Mouse (Mus musculus): ENCODE measurements at regions not wholly inside any gene's neighbourhood (a gene's known extent, or its start where the extent isn't known, plus 50 kb on each side); places are given as distances from the start of the nearest gene placed in this dataset.

DNA sequence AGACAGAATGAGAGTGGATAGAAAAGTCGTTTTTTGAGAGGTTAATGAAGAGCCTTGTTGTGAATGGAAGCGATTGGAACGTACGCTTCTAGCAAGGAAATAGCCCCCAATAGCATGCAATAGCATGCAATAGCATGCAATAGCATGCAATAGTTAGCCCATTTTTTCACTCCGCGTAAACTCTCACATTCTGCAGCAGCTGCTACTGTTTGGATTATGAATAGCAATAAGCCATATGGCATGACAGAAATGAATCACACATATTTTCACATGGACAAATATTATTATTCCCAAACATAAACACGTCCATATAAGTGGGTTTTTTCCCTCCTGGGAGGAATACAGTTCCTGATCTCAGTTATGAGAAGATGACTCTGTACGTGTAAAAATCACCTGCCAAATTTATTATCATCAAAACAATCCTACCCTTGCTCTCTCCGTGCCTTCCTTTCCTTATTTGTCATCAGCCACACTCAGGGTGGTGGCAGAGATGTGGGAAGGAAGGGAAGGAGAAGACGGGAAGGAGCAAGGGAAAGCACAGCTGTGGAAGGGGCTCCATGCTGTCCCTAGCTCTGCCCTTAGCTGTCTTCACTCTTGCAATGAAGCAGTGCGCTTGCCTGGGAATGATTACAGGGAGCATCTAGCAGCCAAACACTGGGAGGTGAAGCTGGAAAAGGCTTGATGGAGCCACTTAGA, 129.1 kb upstream of the Sash1 start:
- Histone ChIP-seq H3K36me3 (ENCODE audit: control insufficient read depth, insufficient read depth, low read length, poor library complexity, severe bottlenecking) (no peaks in the 10 kb centered on the region), H3K9me3 (replicated peaks; ENCODE audit: control insufficient read depth, insufficient read depth, low read length, poor library complexity, severe bottlenecking) (no peaks in the 10 kb centered on the region), H3K9ac (ENCODE audit: low read depth, poor library complexity, severe bottlenecking) (no peak overlapping the region), H3K4me3 (ENCODE audit: low read depth, low read length) (no peak overlapping the region), H3K27me3 (ENCODE audit: control insufficient read depth, insufficient read depth, low read length, poor library complexity, severe bottlenecking) (no peaks in the 10 kb centered on the region), H3K27ac (ENCODE audit: insufficient read depth, low read length) (no peak overlapping the region), H3K4me1 (ENCODE audit: control insufficient read depth, insufficient read depth, low read length) (no peaks in the 10 kb centered on the region)
- TF ChIP-seq CTCF (IDR thresholded peaks at IDR 0.05; ENCODE audit: low read depth, low read length) (no peak), POLR2A (IDR thresholded peaks at IDR 0.05; ENCODE audit: insufficient read depth, low read length) (no peak), EP300 (IDR thresholded peaks at IDR 0.05; ENCODE audit: insufficient read depth, low read depth, low read length) (no peak)

DNA sequence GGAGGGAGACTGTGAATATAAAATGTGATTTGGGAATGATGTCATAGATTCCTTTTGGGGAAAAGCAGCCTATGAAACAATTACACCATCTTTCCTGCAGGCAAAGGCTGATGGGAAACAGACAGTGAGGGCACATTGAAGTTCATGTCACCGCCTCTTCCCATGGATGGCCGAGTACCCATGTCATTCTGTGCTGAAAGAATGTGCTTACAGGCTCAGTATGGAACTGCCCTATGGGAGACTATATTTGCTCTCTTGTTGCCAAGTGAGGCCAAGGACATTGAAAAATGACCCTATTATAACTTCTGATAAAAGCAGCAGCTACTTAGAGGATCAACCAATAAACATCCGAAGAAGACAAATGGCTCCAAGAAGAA, 127.7 kb upstream of the Sash1 start:
- Histone ChIP-seq H3K4me1 (ENCODE audit: control insufficient read depth, insufficient read depth, low read length) (no peaks in the 10 kb centered on the region), H3K27ac (ENCODE audit: insufficient read depth, low read length) (no peak overlapping the region), H3K9ac (ENCODE audit: low read depth, poor library complexity, severe bottlenecking) (no peak overlapping the region), H3K4me3 (ENCODE audit: low read depth, low read length) (no peak overlapping the region), H3K36me3 (ENCODE audit: control insufficient read depth, insufficient read depth, low read length, poor library complexity, severe bottlenecking) (no peaks in the 10 kb centered on the region), H3K9me3 (replicated peaks; ENCODE audit: control insufficient read depth, insufficient read depth, low read length, poor library complexity, severe bottlenecking) (no peaks in the 10 kb centered on the region), H3K27me3 (ENCODE audit: control insufficient read depth, insufficient read depth, low read length, poor library complexity, severe bottlenecking) (no peaks in the 10 kb centered on the region)
- TF ChIP-seq POLR2A (IDR thresholded peaks at IDR 0.05; ENCODE audit: insufficient read depth, low read length) (no peak), CTCF (IDR thresholded peaks at IDR 0.05; ENCODE audit: low read depth, low read length) (no peak)

DNA sequence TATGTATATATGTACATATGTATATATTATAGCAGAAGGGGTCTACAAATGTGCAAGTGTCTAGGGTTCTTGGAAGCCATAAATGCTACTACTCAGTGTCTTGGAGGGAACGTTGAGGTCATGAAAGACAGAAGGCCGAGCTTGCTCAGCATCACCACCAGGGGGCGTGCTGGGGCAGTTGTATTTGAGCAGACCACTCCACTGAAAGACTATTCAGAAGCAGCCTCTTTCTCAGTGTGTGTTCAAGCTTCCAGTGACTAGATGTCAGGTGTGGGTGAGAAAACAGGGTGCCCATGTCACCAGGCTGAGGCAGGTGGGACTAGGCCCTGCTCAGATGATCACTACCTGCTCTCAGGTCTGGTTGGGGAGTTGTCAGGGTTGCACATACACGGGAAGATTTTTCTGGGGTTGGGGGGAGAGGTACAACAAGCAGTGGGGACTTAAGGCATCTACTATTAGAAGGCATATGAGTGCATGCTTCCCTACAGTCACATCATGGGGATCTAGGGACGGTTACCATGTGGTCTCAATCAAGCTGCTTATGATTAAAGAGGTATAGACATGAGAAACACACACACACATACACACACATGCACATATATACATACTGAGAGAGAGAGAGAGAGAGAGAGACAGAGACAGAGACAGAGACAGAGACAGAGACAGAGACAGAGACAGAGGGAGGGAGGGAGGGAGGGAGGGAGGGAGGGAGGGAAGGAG, 127.1 kb upstream of the Sash1 start:
- no peaks in the 10 kb centered on the region for H3K27me3 ChIP-seq (ENCODE audit: control insufficient read depth, insufficient read depth, low read length, poor library complexity, severe bottlenecking)
- no peak overlapping the region for H3K27ac ChIP-seq (ENCODE audit: insufficient read depth, low read length)
- TF ChIP-seq CTCF (IDR thresholded peaks at IDR 0.05; ENCODE audit: low read depth, low read length) (peak; percentile 88), EP300 (IDR thresholded peaks at IDR 0.05; ENCODE audit: insufficient read depth, low read depth, low read length) (no peak), POLR2A (IDR thresholded peaks at IDR 0.05; ENCODE audit: insufficient read depth, low read length) (no peak)
- H3K4me3 ChIP-seq (ENCODE audit: low read depth, low read length), result no peak overlapping the region
- H3K36me3 ChIP-seq (ENCODE audit: control insufficient read depth, insufficient read depth, low read length, poor library complexity, severe bottlenecking), result no peaks in the 10 kb centered on the region
- no peak overlapping the region for H3K9ac ChIP-seq (ENCODE audit: low read depth, poor library complexity, severe bottlenecking)
- H3K9me3 ChIP-seq (replicated peaks; ENCODE audit: control insufficient read depth, insufficient read depth, low read length, poor library complexity, severe bottlenecking), result no peaks in the 10 kb centered on the region
- no peaks in the 10 kb centered on the region for H3K4me1 ChIP-seq (ENCODE audit: control insufficient read depth, insufficient read depth, low read length)

DNA sequence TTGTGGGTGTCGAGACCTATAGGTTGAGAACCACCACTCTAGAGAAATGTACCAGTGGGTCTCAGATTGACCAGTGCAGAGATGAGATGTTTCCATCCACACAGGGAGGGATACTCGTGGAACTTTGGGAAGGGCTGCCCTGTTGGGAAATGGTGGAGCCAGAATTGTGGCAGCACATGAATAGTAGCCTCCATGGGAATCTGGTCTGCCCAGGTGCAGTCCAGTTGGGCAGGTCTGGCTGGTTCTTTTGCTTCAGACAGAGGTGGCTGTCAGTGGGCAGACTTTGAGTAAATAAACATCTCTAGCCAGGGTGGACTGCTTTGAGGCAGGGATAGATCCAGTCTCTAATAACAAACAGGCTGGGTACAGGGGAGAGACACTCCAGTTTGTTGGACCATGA, 126.0 kb upstream of the Sash1 start:
- Histone ChIP-seq H3K9ac (ENCODE audit: low read depth, poor library complexity, severe bottlenecking) (no peak overlapping the region), H3K36me3 (ENCODE audit: control insufficient read depth, insufficient read depth, low read length, poor library complexity, severe bottlenecking) (no peaks in the 10 kb centered on the region), H3K27ac (ENCODE audit: insufficient read depth, low read length) (no peak overlapping the region), H3K27me3 (ENCODE audit: control insufficient read depth, insufficient read depth, low read length, poor library complexity, severe bottlenecking) (no peaks in the 10 kb centered on the region), H3K4me3 (ENCODE audit: low read depth, low read length) (no peak overlapping the region), H3K4me1 (ENCODE audit: control insufficient read depth, insufficient read depth, low read length) (no peaks in the 10 kb centered on the region), H3K9me3 (replicated peaks; ENCODE audit: control insufficient read depth, insufficient read depth, low read length, poor library complexity, severe bottlenecking) (no peaks in the 10 kb centered on the region)
- TF ChIP-seq EP300 (IDR thresholded peaks at IDR 0.05; ENCODE audit: insufficient read depth, low read depth, low read length) (no peak), POLR2A (IDR thresholded peaks at IDR 0.05; ENCODE audit: insufficient read depth, low read length) (no peak), CTCF (IDR thresholded peaks at IDR 0.05; ENCODE audit: low read depth, low read length) (no peak)

DNA sequence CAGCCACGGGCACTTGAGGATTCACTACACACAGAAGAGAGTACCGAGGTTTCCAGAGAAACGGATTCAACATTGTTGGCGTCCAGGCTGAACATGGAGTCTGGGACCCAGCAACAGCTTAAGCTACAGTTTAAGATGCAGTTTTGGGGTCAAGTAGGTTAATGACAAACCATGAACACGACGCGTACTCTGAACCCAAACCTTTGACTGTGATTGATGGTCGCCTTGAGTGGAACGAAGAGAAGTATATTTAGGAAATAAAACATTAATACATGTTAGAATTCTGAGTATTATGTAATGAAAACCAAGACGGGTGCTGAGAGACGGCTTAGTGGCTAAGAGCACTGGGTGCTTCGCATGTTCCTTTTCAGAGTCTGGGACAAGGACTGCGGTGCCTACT, 124.3 kb upstream of the Sash1 start:
- Histone ChIP-seq H3K36me3 (ENCODE audit: control insufficient read depth, insufficient read depth, low read length, poor library complexity, severe bottlenecking) (no peaks in the 10 kb centered on the region), H3K9me3 (replicated peaks; ENCODE audit: control insufficient read depth, insufficient read depth, low read length, poor library complexity, severe bottlenecking) (no peaks in the 10 kb centered on the region), H3K27me3 (ENCODE audit: control insufficient read depth, insufficient read depth, low read length, poor library complexity, severe bottlenecking) (no peaks in the 10 kb centered on the region), H3K27ac (ENCODE audit: insufficient read depth, low read length) (no peak overlapping the region), H3K9ac (ENCODE audit: low read depth, poor library complexity, severe bottlenecking) (no peak overlapping the region), H3K4me3 (ENCODE audit: low read depth, low read length) (no peak overlapping the region), H3K4me1 (ENCODE audit: control insufficient read depth, insufficient read depth, low read length) (no peaks in the 10 kb centered on the region)
- no peak for TF ChIP-seq POLR2A (IDR thresholded peaks at IDR 0.05; ENCODE audit: insufficient read depth, low read length)
- TF ChIP-seq EP300 (IDR thresholded peaks at IDR 0.05; ENCODE audit: insufficient read depth, low read depth, low read length), result no peak
- TF ChIP-seq CTCF (IDR thresholded peaks at IDR 0.05; ENCODE audit: low read depth, low read length), result no peak

- H3K27ac ChIP-seq (ENCODE audit: insufficient read depth, low read length), result no peak overlapping the region
- no peak for TF ChIP-seq EP300 (IDR thresholded peaks at IDR 0.05; ENCODE audit: insufficient read depth, low read depth, low read length)
- TF ChIP-seq POLR2A (IDR thresholded peaks at IDR 0.05; ENCODE audit: insufficient read depth, low read length), result no peak
- TF ChIP-seq CTCF (IDR thresholded peaks at IDR 0.05; ENCODE audit: low read depth, low read length), result no peak
- no peak overlapping the region for H3K9ac ChIP-seq (ENCODE audit: low read depth, poor library complexity, severe bottlenecking)
- no peaks in the 10 kb centered on the region for H3K4me1 ChIP-seq (ENCODE audit: control insufficient read depth, insufficient read depth, low read length)
- H3K27me3 ChIP-seq (ENCODE audit: control insufficient read depth, insufficient read depth, low read length, poor library complexity, severe bottlenecking), result no peaks in the 10 kb centered on the region
- no peaks in the 10 kb centered on the region for H3K36me3 ChIP-seq (ENCODE audit: control insufficient read depth, insufficient read depth, low read length, poor library complexity, severe bottlenecking)
- no peaks in the 10 kb centered on the region for H3K9me3 ChIP-seq (replicated peaks; ENCODE audit: control insufficient read depth, insufficient read depth, low read length, poor library complexity, severe bottlenecking)
- no peak overlapping the region for H3K4me3 ChIP-seq (ENCODE audit: low read depth, low read length)
These were observed 119.5 kb upstream of the Sash1 start for GRCm38 (mm10) chr10:9005140-9005909.

Measured in ES-Bruce4 (cell line).